Mouse (Mus musculus) heart, embryonic 12.5 days (tissue): ENCODE results near the gene Tenm3. TPM values are rescaled to one million over a fixed set of nuclear protein-coding genes. Genes with fewer than 3 reads are reported as not detected.

ENCODE experiments used
- ATAC-seq: fragments of 200-750 bp; cut with Nextera tagmentation; 2 replicates; pipeline ENCODE4 v1.8.0; 2017; ENCODE audit warnings: moderate TSS enrichment, moderate library complexity; ENCODE audit not compliant: insufficient number of reproducible peaks, low FRiP score
- H3K27ac ChIP-seq: fragments of 300-500 bp; sonication (generic); 2 replicates; pipeline ENCODE4 v1.5.1; 2016; ENCODE audit warnings: mild to moderate bottlenecking, moderate library complexity; ENCODE audit not compliant: poor library complexity, severe bottlenecking
- H3K27me3 ChIP-seq: fragments of 300-500 bp; sonication (generic); replicated peaks from 2 replicates; pipeline ENCODE4 v1.6.1; 2016; ENCODE audit warnings: mild to moderate bottlenecking, moderate library complexity
- H3K36me3 ChIP-seq: fragments of 300-500 bp; sonication (generic); 2 replicates; pipeline ENCODE4 v1.6.1; 2016; ENCODE audit warnings: mild to moderate bottlenecking, moderate library complexity
- H3K4me1 ChIP-seq: fragments of 300-500 bp; sonication (generic); replicated peaks from 2 replicates; pipeline ENCODE4 v1.6.1; 2016; ENCODE audit warnings: mild to moderate bottlenecking
- H3K4me2 ChIP-seq: fragments of 300-500 bp; sonication (generic); 2 replicates; pipeline ENCODE4 v1.6.1; 2016; ENCODE audit warnings: mild to moderate bottlenecking, moderate library complexity
- H3K4me3 ChIP-seq: fragments of 300-500 bp; sonication (generic); 2 replicates; pipeline ENCODE4 v1.5.1; 2016; ENCODE audit warnings: mild to moderate bottlenecking
- H3K9ac ChIP-seq: fragments of 300-500 bp; sonication (generic); 2 replicates; pipeline ENCODE4 v1.6.1; 2016; ENCODE audit warnings: mild to moderate bottlenecking, moderate library complexity
- H3K9me3 ChIP-seq: fragments of 300-500 bp; sonication (generic); replicated peaks from 2 replicates; pipeline ENCODE4 v1.6.1; 2016; ENCODE audit warnings: mild to moderate bottlenecking, moderate library complexity
- WGBS: fragments of 180-500 bp; shearing (Covaris S2); methylation state at CpG from one replicate; pipeline ENCODE4 v1.1.7; 2016; 5-methylcytosine and 5-hydroxymethylcytosine counted together
- polyA plus RNA-seq: library from polyadenylated mRNA; unstranded; fragments of >200 nt; fragmentation: Nextera tagmentation; extraction: Ambion mirVana; gene quantifications from 2 replicates; pipeline ENCODE4 v1.2.1, GENCODE M21; 2016

Tenm3 gene
- polyA plus RNA-seq, 1 experiment from 2014 or later = 15.2 TPM

DNA sequence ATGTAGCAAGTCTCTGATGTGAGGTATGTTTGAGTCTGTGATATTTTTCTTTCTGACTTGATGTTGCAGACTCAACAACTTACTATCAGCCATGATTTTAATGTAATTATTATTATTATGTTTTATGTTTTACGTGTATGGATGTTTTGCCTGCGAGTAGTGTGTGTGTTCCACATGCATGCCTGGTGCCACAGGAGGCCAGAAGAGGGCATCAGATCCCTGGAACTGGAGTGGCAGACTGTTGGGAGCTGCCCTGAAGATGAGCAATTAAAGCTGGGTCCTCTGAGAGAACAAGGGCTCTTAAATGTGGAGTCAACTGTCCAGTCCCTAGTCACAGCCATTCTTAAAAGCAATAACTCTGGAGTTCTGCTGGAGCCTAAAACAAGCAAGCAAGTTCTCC lies 564.4 kb downstream of the Tenm3 start:
- WGBS = 92% methylated on average over 2 of the region's 2 CpGs
- peaks cover 29% of the 10 kb centered on the region for H3K36me3 ChIP-seq
- ATAC-seq = no peak

DNA sequence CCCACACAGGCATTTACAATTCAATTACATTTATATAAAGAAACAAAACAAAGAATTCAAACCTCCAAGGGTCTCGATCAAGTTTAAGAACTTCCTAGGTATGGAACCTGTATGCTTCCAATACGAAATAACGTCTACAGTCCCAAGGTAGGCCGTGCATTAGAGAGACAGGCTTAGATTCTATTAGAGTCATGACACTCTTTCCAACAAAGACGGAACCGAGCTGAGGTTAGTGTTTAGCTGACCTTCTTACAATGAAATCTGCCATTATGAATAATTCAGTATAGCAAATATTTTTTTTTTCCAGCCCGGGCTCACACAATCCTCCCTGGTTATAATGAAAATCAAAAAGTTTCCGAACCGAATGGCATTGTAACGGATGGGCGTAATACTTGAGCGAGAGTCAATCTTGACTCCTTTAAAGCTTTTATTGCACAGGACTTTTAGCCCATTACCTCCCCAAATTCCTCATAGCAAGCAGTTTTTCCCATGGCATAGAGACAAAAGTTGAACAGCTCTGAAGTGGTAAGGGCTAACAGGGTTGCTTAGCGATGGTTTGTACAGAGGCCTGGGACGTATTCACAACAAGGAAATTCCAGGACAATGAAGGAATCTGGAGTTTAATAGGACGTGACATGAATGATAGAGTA lies 565.6 kb downstream of the Tenm3 start:
- 0 out of 2 replicates have a peak, but pooled peaks cover 3% of the 10 kb centered on the region for H3K4me1 ChIP-seq
- H3K27ac ChIP-seq = no peak overlapping the region
- no peak overlapping the region for H3K4me3 ChIP-seq
- ATAC-seq = no peak
- no peak overlapping the region for H3K9ac ChIP-seq
- no peak overlapping the region for H3K4me2 ChIP-seq
- peaks cover 29% of the 10 kb centered on the region for H3K36me3 ChIP-seq
- WGBS = 88% methylated on average over 15 of the region's 15 CpGs
- no peaks in the 10 kb centered on the region for H3K27me3 ChIP-seq
- 0 out of 2 replicates have a peak, but pooled peaks cover 8% of the 10 kb centered on the region for H3K9me3 ChIP-seq

More for the DNA sequence above, 564.4 kb downstream of the Tenm3 start:
- H3K4me2 ChIP-seq = no peak overlapping the region
- peaks cover 8% of the 10 kb centered on the region; the same call in 1 of the 2 replicates for H3K4me1 ChIP-seq
- 0 out of 2 replicates have a peak, but pooled peaks cover 8% of the 10 kb centered on the region for H3K9me3 ChIP-seq
- no peak overlapping the region for H3K9ac ChIP-seq
- no peak overlapping the region for H3K4me3 ChIP-seq
- no peaks in the 10 kb centered on the region for H3K27me3 ChIP-seq
- H3K27ac ChIP-seq = no peak overlapping the region

DNA sequence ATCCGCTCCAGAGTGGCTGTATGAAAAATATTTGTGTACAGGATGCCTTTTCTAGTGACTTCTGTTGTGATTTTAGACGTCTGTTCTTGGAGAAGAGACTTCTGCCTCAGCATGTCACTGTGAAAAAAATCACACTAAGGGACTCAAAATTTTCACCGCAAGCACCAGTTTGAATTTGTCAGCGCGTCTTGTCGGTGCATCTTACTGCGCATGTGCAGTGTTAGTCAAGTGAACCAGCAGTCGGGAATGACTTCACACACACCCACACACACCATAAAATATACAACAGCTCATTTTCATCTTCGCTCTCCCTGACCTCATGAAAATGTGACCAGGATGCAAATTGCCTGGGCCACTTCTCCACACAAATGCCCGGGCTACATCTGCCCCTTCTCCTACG lies 568.7 kb downstream of the Tenm3 start:
- Histone ChIP-seq H3K27ac (no peak overlapping the region), H3K9ac (no peak overlapping the region), H3K4me3 (no peak overlapping the region), H3K27me3 (no peaks in the 10 kb centered on the region), H3K4me2 (no peak overlapping the region), H3K36me3 (peaks cover 29% of the 10 kb centered on the region), H3K4me1 (peaks cover 7% of the 10 kb centered on the region), H3K9me3 (0 out of 2 replicates have a peak, but pooled peaks cover 8% of the 10 kb centered on the region)
- 92% methylated on average over 11 of the region's 11 CpGs for WGBS
- no peak for ATAC-seq

DNA sequence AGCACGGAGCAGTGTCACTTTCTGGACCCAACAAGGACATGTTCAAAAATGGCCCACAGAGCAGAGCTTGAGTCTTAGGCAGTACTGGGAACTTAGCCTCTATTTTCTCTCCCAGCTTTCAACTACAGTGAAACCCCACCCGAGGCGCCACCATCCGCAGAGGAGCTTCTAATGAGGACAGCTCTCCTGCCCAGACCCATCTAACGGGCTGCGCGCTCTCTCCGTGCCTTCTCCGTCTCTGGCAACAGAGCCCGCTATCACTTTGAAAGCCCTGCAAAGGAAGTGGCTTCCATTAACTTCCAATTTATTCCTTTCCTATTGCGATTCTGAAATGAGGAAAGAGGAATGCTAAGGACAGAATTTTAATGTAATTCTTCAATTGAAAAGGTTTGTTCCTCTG lies 569.2 kb downstream of the Tenm3 start:
- Histone ChIP-seq H3K36me3 (peaks cover 29% of the 10 kb centered on the region), H3K9ac (no peak overlapping the region)
- no peak for ATAC-seq

DNA sequence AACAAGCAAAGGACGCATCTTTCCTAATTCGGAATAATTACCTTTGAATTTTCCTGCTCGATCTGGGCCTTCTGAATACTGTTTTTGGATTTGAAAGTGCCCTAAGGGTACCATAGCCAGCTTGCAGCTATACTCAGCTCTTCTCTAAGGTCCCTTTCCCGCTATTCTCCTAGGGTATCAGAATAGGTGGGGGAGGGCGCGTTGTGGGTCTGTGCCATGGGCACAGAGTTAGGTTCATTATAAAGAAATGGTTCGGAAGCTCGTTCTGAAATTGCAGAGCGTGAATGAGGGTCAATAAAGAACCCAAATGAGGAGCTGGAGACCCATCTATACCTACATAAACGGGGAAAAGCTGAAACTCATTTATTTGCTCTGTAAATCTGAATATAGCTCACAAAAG lies 575.1 kb downstream of the Tenm3 start:
- no peak for ATAC-seq
- no peak overlapping the region for H3K9ac ChIP-seq
- 88% methylated on average over 10 of the region's 10 CpGs for WGBS
- 0 out of 2 replicates have a peak, but pooled peaks cover 3% of the 10 kb centered on the region for H3K36me3 ChIP-seq
- no peaks in the 10 kb centered on the region for H3K27me3 ChIP-seq
- no peak overlapping the region for H3K4me2 ChIP-seq
- no peaks in the 10 kb centered on the region for H3K9me3 ChIP-seq
- H3K27ac ChIP-seq = no peak overlapping the region
- H3K4me1 ChIP-seq = peaks cover 7% of the 10 kb centered on the region
- H3K4me3 ChIP-seq = no peak overlapping the region

More for the DNA sequence above, 569.2 kb downstream of the Tenm3 start:
- Histone ChIP-seq H3K27ac (no peak overlapping the region), H3K4me3 (no peak overlapping the region), H3K4me2 (no peak overlapping the region), H3K9me3 (0 out of 2 replicates have a peak, but pooled peaks cover 8% of the 10 kb centered on the region), H3K27me3 (no peaks in the 10 kb centered on the region), H3K4me1 (peaks cover 7% of the 10 kb centered on the region)
- WGBS = 93% methylated on average over 11 of the region's 11 CpGs

DNA sequence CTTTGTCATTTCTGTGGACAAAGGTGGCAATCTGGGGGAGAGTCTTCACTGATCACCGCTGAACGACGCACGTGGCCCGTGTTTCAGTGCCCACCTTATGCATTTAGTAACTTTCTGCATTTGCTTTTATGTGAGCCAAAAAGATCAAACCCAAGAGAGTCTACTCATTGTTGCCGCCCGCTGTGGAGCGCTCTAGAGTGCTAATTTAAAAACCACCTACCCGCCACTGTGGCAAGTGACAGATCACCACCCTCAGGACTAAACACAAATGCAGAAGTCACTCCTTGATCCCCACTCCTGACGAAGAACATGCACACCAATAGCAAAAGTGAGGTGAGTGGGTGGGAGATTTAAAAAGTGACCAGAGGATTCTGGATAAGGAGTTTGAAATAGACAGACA lies 583.5 kb downstream of the Tenm3 start:
- WGBS = 84% methylated on average over 10 of the region's 10 CpGs
- no peak overlapping the region for H3K27ac ChIP-seq

DNA sequence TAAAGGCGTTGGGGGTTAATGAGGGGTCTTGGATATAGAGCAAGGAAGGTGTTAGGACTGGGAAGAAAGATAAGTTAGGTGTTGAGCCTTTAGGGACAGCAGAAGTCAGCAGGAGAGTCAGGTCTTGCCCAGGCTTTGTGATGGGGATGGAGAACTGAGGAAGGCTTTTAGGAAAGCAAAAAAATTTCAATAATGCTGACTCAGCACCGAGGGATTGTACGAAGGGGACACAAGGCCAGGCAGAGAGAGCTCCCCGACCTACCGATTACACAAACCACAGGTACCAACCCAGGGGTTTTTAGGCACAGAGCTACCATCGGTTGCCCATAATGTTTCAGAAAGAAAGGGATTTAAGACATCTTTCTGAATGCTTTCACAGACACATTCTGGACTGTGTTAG lies 583.9 kb downstream of the Tenm3 start:
- no peaks in the 10 kb centered on the region for H3K9me3 ChIP-seq
- no peak overlapping the region for H3K4me2 ChIP-seq
- H3K27me3 ChIP-seq = no peaks in the 10 kb centered on the region
- ATAC-seq = no peak
- 53% methylated on average over 6 of the region's 6 CpGs for WGBS
- no peak overlapping the region for H3K4me3 ChIP-seq
- no peaks in the 10 kb centered on the region for H3K36me3 ChIP-seq
- peaks cover 14% of the 10 kb centered on the region for H3K4me1 ChIP-seq
- H3K27ac ChIP-seq = no peak overlapping the region
- no peak overlapping the region for H3K9ac ChIP-seq

More for the DNA sequence above, 583.5 kb downstream of the Tenm3 start:
- H3K4me2 ChIP-seq = no peak overlapping the region
- H3K4me1 ChIP-seq = peaks cover 14% of the 10 kb centered on the region
- H3K9ac ChIP-seq = no peak overlapping the region
- no peaks in the 10 kb centered on the region for H3K27me3 ChIP-seq
- H3K9me3 ChIP-seq = no peaks in the 10 kb centered on the region
- H3K4me3 ChIP-seq = no peak overlapping the region
- no peak for ATAC-seq
- H3K36me3 ChIP-seq = no peaks in the 10 kb centered on the region

DNA sequence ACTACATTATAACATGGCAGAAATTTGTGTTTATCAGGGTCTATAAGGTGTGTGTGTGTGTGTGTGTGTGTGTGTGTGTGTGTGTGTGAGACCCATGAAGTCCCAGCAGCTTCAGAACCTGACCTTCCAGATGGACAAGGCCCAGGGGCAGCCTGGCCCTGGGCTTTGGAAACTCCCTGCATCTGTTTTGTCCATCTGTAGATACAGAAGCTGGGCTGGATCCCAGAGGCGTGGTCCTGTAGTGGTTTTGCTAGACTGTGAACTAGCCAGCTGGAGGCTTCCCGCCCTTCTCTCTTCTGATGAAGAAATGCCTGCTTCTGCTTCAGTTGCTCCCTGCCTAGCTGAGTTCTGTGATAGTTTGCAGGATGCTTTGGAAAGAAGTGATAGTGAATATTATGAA lies 599.9 kb downstream of the Tenm3 start:
- H3K27ac ChIP-seq = no peak overlapping the region
- H3K4me2 ChIP-seq = no peak overlapping the region
- no peak for ATAC-seq
- H3K4me1 ChIP-seq = no peaks in the 10 kb centered on the region
- H3K9ac ChIP-seq = no peak overlapping the region
- 80% methylated on average over 2 of the region's 2 CpGs for WGBS
- H3K27me3 ChIP-seq = no peaks in the 10 kb centered on the region
- no peak overlapping the region for H3K4me3 ChIP-seq
- H3K9me3 ChIP-seq = 0 out of 2 replicates have a peak, but pooled peaks cover 2% of the 10 kb centered on the region
- peaks cover 10% of the 10 kb centered on the region for H3K36me3 ChIP-seq

DNA sequence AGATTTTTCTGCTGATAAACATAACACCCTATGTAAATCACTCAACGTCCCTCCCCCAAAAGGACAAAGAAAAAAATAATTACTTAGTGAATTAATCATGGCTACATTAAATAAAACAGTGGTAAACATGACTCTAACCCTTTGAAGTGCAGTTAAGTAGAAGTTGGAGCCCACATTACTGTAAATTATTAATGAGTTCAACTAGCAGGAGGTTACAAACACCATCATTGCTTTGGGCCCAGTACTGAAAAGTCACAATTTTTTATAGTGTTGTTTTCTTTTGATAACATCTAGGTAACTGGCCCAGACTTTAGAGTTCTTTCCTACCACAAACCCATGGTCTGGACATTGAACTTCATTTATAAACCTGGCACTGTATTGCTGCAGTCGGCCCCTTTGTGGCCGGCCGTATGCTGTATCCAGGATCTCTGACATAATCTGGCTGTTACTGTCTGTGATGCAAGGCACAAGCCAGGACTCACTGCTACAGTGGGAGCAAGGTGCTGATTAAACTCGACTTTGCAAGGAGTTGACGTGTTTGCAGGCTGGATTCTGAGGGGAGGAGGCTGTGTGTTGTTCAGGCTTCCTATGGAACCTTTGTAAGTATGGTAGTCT lies 602.7 kb downstream of the Tenm3 start:
- no peaks in the 10 kb centered on the region for H3K27me3 ChIP-seq
- H3K4me1 ChIP-seq = no peaks in the 10 kb centered on the region
- H3K4me2 ChIP-seq = no peak overlapping the region
- 0 out of 2 replicates have a peak, but pooled peaks cover 2% of the 10 kb centered on the region for H3K9me3 ChIP-seq
- H3K36me3 ChIP-seq = peaks cover 31% of the 10 kb centered on the region
- 53% methylated on average over 6 of the region's 6 CpGs for WGBS
- no peak overlapping the region for H3K27ac ChIP-seq
- no peak overlapping the region for H3K9ac ChIP-seq
- no peak for ATAC-seq
- H3K4me3 ChIP-seq = no peak overlapping the region

DNA sequence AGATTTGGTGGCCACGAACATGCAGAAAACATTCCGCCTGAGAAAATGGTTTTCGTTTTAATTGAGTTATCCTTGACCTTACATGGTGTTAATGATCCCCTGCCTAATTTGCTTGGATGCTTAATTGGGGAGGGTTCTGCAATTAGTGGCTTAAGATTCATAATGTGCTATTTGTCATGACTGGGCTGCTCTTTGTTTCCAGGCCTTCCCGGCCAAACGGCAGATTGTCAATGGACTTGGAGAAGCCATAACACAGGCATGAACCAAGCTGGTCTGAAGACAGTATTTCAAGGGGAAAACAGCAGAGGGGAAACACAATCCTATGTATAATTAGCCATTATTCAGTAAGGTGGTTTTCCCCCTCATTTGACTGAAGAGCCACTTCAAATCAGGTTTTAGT lies 606.8 kb downstream of the Tenm3 start:
- 88% methylated on average over 5 of the region's 5 CpGs for WGBS
- H3K27ac ChIP-seq = no peak overlapping the region
- H3K4me3 ChIP-seq = no peak overlapping the region
- ATAC-seq = no peak
- peaks cover 3% of the 10 kb centered on the region; the same call in 1 of the 2 replicates for H3K9me3 ChIP-seq
- H3K4me2 ChIP-seq = no peak overlapping the region
- peaks cover 42% of the 10 kb centered on the region for H3K36me3 ChIP-seq
- no peak overlapping the region for H3K9ac ChIP-seq
- no peaks in the 10 kb centered on the region for H3K27me3 ChIP-seq
- H3K4me1 ChIP-seq = peaks cover 18% of the 10 kb centered on the region

DNA sequence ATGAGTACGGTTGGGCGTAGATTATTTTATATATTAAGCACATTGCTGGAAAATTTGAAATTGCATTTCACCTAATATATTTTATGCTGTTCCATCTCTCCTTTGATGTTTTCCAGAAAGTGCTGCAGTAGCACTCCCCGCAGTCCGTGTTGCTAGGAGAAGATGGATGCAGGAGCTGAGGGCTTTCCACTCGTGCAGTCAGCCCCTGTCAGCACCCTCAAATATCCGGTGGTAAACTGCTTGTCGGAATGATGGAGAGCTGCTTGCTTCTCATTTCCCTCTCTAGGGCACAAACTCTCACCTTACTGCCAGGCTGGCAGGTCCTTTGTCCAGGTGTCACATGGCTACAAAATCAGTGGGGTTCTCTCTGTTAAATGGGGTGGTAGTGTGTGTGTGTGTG lies 610.8 kb downstream of the Tenm3 start:
- peaks cover 19% of the 10 kb centered on the region for H3K4me1 ChIP-seq
- H3K36me3 ChIP-seq = peaks cover 41% of the 10 kb centered on the region
- no peak overlapping the region for H3K9ac ChIP-seq
- H3K27me3 ChIP-seq = no peaks in the 10 kb centered on the region
- 60% methylated on average over 7 of the region's 7 CpGs for WGBS
- ATAC-seq = no peak
- H3K4me2 ChIP-seq = no peak overlapping the region
- peaks cover 6% of the 10 kb centered on the region; the same call in 1 of the 2 replicates for H3K9me3 ChIP-seq
- no peak overlapping the region for H3K27ac ChIP-seq
- H3K4me3 ChIP-seq = no peak overlapping the region
